Mouse (Mus musculus) thymus, postnatal 36 days (tissue): ENCODE results near the gene Tlk2.
A peak's percentile ranks its signal among the peaks of the same experiment; 100 is the strongest.

ENCODE experiments used
- DNase-seq, 2 experiments: peaks; one replicate each; pipeline ENCODE4 v3.0.0; 2022; ENCODE audit warnings: mixed read lengths in 2 of 2

Tlk2 gene

GRCm38 (mm10) chr11:105164516-105165510 is 13.8 kb upstream of the Tlk2 start:
- DNase-seq: no peak

- no peak for DNase-seq
These were observed 11.8 kb upstream of the Tlk2 start for GRCm38 (mm10) chr11:105166780-105167179.

- no peak for DNase-seq
These were observed 916 bp downstream of the Tlk2 start for GRCm38 (mm10) chr11:105179523-105179922.

GRCm38 (mm10) chr11:105180471-105181091 is 2.0 kb downstream of the Tlk2 start:
- DNase-seq: peak; percentile 69 to 79

- peak; percentile 94 to 97 for DNase-seq
These were observed 2.6 kb downstream of the Tlk2 start for GRCm38 (mm10) chr11:105181126-105181637.

- peak; percentile 65 to 67 for DNase-seq
These were observed 3.3 kb downstream of the Tlk2 start for GRCm38 (mm10) chr11:105181689-105182460.

GRCm38 (mm10) chr11:105182461-105182855 is 3.9 kb downstream of the Tlk2 start:
- DNase-seq: no peak

GRCm38 (mm10) chr11:105184678-105185077 is 6.1 kb downstream of the Tlk2 start:
- DNase-seq: peak in 1 of 2 experiments; percentile 9

GRCm38 (mm10) chr11:105192186-105192585 is 13.6 kb downstream of the Tlk2 start:
- DNase-seq: no peak

- no peak for DNase-seq
These were observed 18.5 kb downstream of the Tlk2 start for GRCm38 (mm10) chr11:105196893-105197662.

- DNase-seq: peak; percentile 4 to 17
These were observed 23.8 kb downstream of the Tlk2 start for GRCm38 (mm10) chr11:105202403-105202802.

- DNase-seq: no peak
These were observed 31.4 kb downstream of the Tlk2 start for GRCm38 (mm10) chr11:105210007-105210406.

GRCm38 (mm10) chr11:105214257-105214656 is 35.6 kb downstream of the Tlk2 start:
- no peak for DNase-seq

GRCm38 (mm10) chr11:105217771-105218170 is 39.2 kb downstream of the Tlk2 start:
- no peak for DNase-seq

GRCm38 (mm10) chr11:105234501-105234900 is 55.9 kb downstream of the Tlk2 start:
- DNase-seq: no peak

- no peak for DNase-seq
These were observed 62.4 kb downstream of the Tlk2 start for GRCm38 (mm10) chr11:105240991-105241390.

GRCm38 (mm10) chr11:105246369-105246768 is 67.8 kb downstream of the Tlk2 start:
- DNase-seq: no peak

GRCm38 (mm10) chr11:105246785-105247184 is 68.2 kb downstream of the Tlk2 start:
- no peak for DNase-seq

- no peak for DNase-seq
These were observed 68.7 kb downstream of the Tlk2 start for GRCm38 (mm10) chr11:105247321-105247720.

GRCm38 (mm10) chr11:105259733-105260132 is 81.1 kb downstream of the Tlk2 start:
- no peak for DNase-seq

- DNase-seq: no peak
These were observed 82.5 kb downstream of the Tlk2 start for GRCm38 (mm10) chr11:105261116-105261515.
